Mouse (Mus musculus) hindbrain, embryonic 14.5 days (tissue): ENCODE measurements around the gene Apc2. TPM values are rescaled to one million over a fixed set of nuclear protein-coding genes. Genes with fewer than 3 reads are reported as not detected.

Source experiments
- ATAC-seq: fragments of 200-750 bp; cut with Nextera tagmentation; 2 replicates; pipeline ENCODE4 v1.8.0; 2017; ENCODE audit warnings: moderate number of reproducible peaks, mild to moderate bottlenecking, moderate TSS enrichment, moderate library complexity; ENCODE audit not compliant: low FRiP score
- DNase-seq: peaks from one replicate; pipeline ENCODE4 v3.0.0-alpha.2; 2015; ENCODE audit warnings: low spot score
- H3K27ac ChIP-seq: fragments of 300-500 bp; sonication (generic); 2 replicates; pipeline ENCODE4 v1.5.1; 2014; ENCODE audit warnings: mild to moderate bottlenecking, moderate library complexity
- H3K27me3 ChIP-seq: fragments of 300-500 bp; sonication (generic); 2 replicates; pipeline ENCODE4 v1.6.1; 2014; ENCODE audit warnings: mild to moderate bottlenecking, low read length, mixed read lengths; ENCODE audit not compliant: control insufficient read depth, insufficient read depth
- H3K36me3 ChIP-seq: fragments of 300-500 bp; sonication (generic); replicated peaks from 2 replicates; pipeline ENCODE4 v1.6.1; 2014; ENCODE audit not compliant: control insufficient read depth, insufficient read depth
- H3K4me1 ChIP-seq: fragments of 300-500 bp; sonication (generic); replicated peaks from 2 replicates; pipeline ENCODE4 v1.6.1; 2014; ENCODE audit warnings: antibody characterized with exemption, low read length, mixed read lengths; ENCODE audit not compliant: control insufficient read depth, insufficient read depth
- H3K4me2 ChIP-seq: fragments of 300-500 bp; sonication (generic); replicated peaks from 2 replicates; pipeline ENCODE4 v1.6.1; 2014; ENCODE audit warnings: mild to moderate bottlenecking, moderate library complexity
- H3K4me3 ChIP-seq: fragments of 300-500 bp; sonication (generic); replicated peaks from 2 replicates; pipeline ENCODE4 v1.5.1; 2014; ENCODE audit warnings: mild to moderate bottlenecking, low read length
- H3K9ac ChIP-seq: fragments of 300-500 bp; sonication (generic); 2 replicates; pipeline ENCODE4 v1.6.1; 2014
- H3K9me3 ChIP-seq: fragments of 300-500 bp; sonication (generic); 2 replicates; pipeline ENCODE4 v1.6.1; 2016; ENCODE audit warnings: low read length; ENCODE audit not compliant: control insufficient read depth
- WGBS: fragments of 180-500 bp; shearing (Covaris S2); extraction: QIAGEN DNeasy Blood & Tissue Kit; methylation state at CpG from one replicate; pipeline ENCODE4 v1.1.7; 2014; 5-methylcytosine and 5-hydroxymethylcytosine counted together
- microRNA-seq: library from miRNA; unstranded; fragments of <30 nt; microRNA quantifications from one replicate; pipeline ENCODE4, GENCODE M21; 2016
- polyA plus RNA-seq: library from polyadenylated mRNA; unstranded; fragments of >200 nt; fragmentation: Nextera tagmentation; extraction: Ambion mirVana; gene quantifications from 2 replicates; pipeline ENCODE4 v1.2.1, GENCODE M21; 2014

Gene Apc2
- polyA plus RNA-seq, 1 experiment from 2014 or later, result 200 TPM

DNA sequence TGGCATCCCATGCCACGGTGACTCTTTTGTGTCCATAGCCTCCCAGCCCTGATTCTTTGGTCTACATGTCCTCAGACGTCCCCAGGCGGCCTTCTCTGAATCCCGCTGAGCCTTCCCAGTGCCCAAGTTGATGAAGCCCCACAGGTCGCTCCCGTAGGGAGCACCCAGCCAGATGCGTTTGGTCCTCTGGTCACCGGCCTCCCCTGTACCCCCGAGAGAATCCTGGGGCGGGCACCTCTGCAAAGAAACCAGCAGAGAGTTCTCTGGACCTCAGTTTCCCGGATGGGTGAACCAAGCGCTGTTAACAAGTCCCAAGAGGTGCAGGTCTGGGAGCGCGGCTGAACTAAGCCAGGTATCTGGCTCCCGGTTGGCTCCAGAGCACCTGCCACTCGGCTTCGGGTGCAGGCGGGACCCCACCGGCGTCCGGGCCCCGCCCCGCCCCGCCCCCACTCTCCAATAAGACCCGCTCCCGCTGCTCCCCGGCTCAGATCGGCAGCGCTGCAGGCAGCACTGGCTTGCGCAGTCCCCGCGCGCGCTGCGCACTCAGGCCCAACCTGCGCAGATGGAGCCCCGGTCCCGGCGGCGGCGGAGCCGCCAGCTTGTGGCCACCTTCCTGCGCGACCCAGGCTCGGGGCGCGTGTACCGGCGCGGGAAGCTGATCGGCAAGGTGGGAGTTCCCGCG is 60.4 kb downstream of the Apc2 start, which contains the start of gene Plk5:
Gene Plk5 (plus strand): TSS at position 459 of the 682 bp plus-strand sequence.
- peak within 1 kb of the TSS; percentile 54 for H3K4me2 ChIP-seq
- peaks cover 84% of the 10 kb centered on the region for H3K27me3 ChIP-seq
- no peak within 1 kb of the TSS for H3K27ac ChIP-seq
- H3K36me3 ChIP-seq, result no peaks in the 10 kb centered on the region
- no peak for DNase-seq
- H3K9ac ChIP-seq, result peak within 1 kb of the TSS; percentile 25; the same call in 1 of the 2 replicates
- H3K9me3 ChIP-seq, result no peaks in the 10 kb centered on the region
- H3K4me1 ChIP-seq, result no peaks in the 10 kb centered on the region; the same call in 1 of the 2 replicates
- ATAC-seq, result no peak
- 1% methylated on average over 46 of the region's 53 CpGs for WGBS
- H3K4me3 ChIP-seq, result peak within 1 kb of the TSS; percentile 36

DNA sequence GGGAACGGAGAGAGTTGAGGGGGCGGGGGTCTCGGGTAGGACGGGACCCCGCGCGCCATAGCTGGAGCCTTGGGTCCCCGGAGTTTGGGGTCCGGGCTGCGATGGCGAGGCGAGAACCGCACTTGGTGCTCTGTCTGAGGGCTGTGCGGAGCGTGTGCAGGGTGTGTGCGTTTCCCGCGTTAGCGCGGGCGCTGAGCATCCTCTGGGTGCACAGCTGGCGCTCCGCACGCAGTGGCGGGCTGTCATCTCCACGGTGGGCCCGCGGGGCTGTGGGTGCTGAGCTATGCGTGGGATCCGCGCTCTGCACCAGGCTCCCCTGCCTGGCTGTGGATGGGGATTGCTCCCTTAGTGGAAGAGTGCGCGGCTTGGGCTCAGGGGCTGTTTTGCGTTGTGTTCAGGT is 61.0 kb downstream of the Apc2 start:
- H3K4me3 ChIP-seq, result peak overlapping the region; percentile 36
- no peaks in the 10 kb centered on the region for H3K9me3 ChIP-seq
- ATAC-seq (no peak), DNase-seq (no peak)
- H3K36me3 ChIP-seq, result no peaks in the 10 kb centered on the region
- H3K4me1 ChIP-seq, result no peaks in the 10 kb centered on the region; the same call in 1 of the 2 replicates
- peaks cover 78% of the 10 kb centered on the region for H3K27me3 ChIP-seq
- WGBS, result under 1% methylated on average over 34 of the region's 34 CpGs
- H3K9ac ChIP-seq, result peak overlapping the region; percentile 25; the same call in 1 of the 2 replicates
- peak overlapping the region; percentile 54 for H3K4me2 ChIP-seq
- H3K27ac ChIP-seq, result no peak overlapping the region

- Histone ChIP-seq H3K4me1 (no peaks in the 10 kb centered on the region; the same call in 1 of the 2 replicates), H3K36me3 (no peaks in the 10 kb centered on the region), H3K4me2 (peak overlapping the region; percentile 54), H3K27me3 (peaks cover 72% of the 10 kb centered on the region), H3K9me3 (no peaks in the 10 kb centered on the region), H3K27ac (no peak overlapping the region), H3K4me3 (peak overlapping the region; percentile 25), H3K9ac (0 out of 2 replicates have a peak overlapping the region, but pooled peaks have one; percentile 42)
- WGBS, result 35% methylated on average over 7 of the region's 7 CpGs
- no peak for ATAC-seq
- no peak for DNase-seq
These were observed 61.6 kb downstream of the Apc2 start for GRCm38 (mm10) chr10:80357336-80357735.

GRCm38 (mm10) chr10:80357994-80358639 is 62.3 kb downstream of the Apc2 start:
- ATAC-seq (peak; percentile 41), DNase-seq (peak; percentile 48)
- H3K9me3 ChIP-seq, result no peaks in the 10 kb centered on the region
- no peaks in the 10 kb centered on the region; the same call in 1 of the 2 replicates for H3K4me1 ChIP-seq
- H3K4me2 ChIP-seq, result peak overlapping the region; percentile 54
- H3K9ac ChIP-seq, result 0 out of 2 replicates have a peak overlapping the region, but pooled peaks have one; percentile 42
- no peaks in the 10 kb centered on the region for H3K36me3 ChIP-seq
- H3K27ac ChIP-seq, result no peak overlapping the region
- H3K4me3 ChIP-seq, result peak overlapping the region; percentile 25
- 9% methylated on average over 31 of the region's 31 CpGs for WGBS
- H3K27me3 ChIP-seq, result peaks cover 64% of the 10 kb centered on the region

DNA sequence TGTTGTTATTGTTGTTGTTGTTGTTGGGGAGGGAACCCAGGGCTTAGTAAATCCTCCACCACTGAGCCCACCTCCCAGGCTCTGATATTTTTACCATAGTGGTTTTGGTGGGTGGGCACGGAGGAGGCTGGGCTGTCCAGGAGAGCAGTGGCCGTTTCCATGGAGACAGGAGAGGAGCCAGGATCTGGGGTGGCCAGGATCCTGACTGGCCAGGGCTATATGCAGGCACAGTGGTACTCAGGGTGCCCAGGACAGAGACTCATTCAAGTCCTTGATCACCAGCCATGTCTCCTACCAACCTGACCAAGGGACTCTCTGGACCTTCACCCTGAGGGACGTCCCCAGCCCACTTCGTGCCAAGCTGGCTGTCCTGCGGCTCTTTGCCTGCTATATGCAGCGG is 68.0 kb downstream of the Apc2 start:
- H3K4me1 ChIP-seq, result no peaks in the 10 kb centered on the region
- no peak overlapping the region for H3K4me2 ChIP-seq
- no peak overlapping the region for H3K27ac ChIP-seq
- ATAC-seq (no peak), DNase-seq (no peak)
- no peaks in the 10 kb centered on the region for H3K36me3 ChIP-seq
- H3K27me3 ChIP-seq, result peaks cover 10% of the 10 kb centered on the region
- no peak overlapping the region for H3K9ac ChIP-seq
- H3K9me3 ChIP-seq, result no peaks in the 10 kb centered on the region
- H3K4me3 ChIP-seq, result no peak overlapping the region
- 28% methylated on average over 6 of the region's 6 CpGs for WGBS

GRCm38 (mm10) chr10:80365736-80366135 is 70.0 kb downstream of the Apc2 start:
- DNase-seq (no peak), ATAC-seq (no peak)
- Histone ChIP-seq H3K36me3 (no peaks in the 10 kb centered on the region), H3K4me1 (no peaks in the 10 kb centered on the region), H3K4me3 (no peak overlapping the region), H3K9me3 (no peaks in the 10 kb centered on the region), H3K27ac (no peak overlapping the region), H3K4me2 (no peak overlapping the region), H3K27me3 (no peaks in the 10 kb centered on the region), H3K9ac (no peak overlapping the region)
- 71% methylated on average over 6 of the region's 6 CpGs for WGBS

Small RNA genes lying within 50 kb of the gene (microRNA-seq; reads per million reads assigned to microRNA genes)
- 0.81 reads per million for gene Mir6911

Other genes with a start within 250 kb of the Apc2 start
- gene Gpx4, start 248.8 kb upstream of the Apc2 start, polyA plus RNA-seq, result 556 and 557 TPM in 2 replicates
- 12.3 and 12.6 TPM in 2 replicates for gene Sbno2, start 190.4 kb upstream of the Apc2 start, polyA plus RNA-seq
- gene Stk11, start 180.2 kb upstream of the Apc2 start, polyA plus RNA-seq, result 20.2 and 24.6 TPM in 2 replicates
- 469 and 505 TPM in 2 replicates for gene Atp5d, start 157.3 kb upstream of the Apc2 start, polyA plus RNA-seq
- gene Cbarp, start 155.1 kb upstream of the Apc2 start, polyA plus RNA-seq, result 93.4 and 96.4 TPM in 2 replicates
- 44.1 and 54.4 TPM in 2 replicates for gene Midn, start 147.7 kb upstream of the Apc2 start, polyA plus RNA-seq
- gene Cirbp, start 130.0 kb upstream of the Apc2 start, polyA plus RNA-seq, result 203 and 252 TPM in 2 replicates
- 7.0 and 7.7 TPM in 2 replicates for gene 1600002K03Rik, start 123.0 kb upstream of the Apc2 start, polyA plus RNA-seq
- gene Efna2, start 116.5 kb upstream of the Apc2 start, polyA plus RNA-seq, result 25.9 and 26.2 TPM in 2 replicates
- gene Mum1, start 69.5 kb upstream of the Apc2 start, polyA plus RNA-seq, result 29.0 and 32.9 TPM in 2 replicates
- gene Ndufs7, start 46.9 kb upstream of the Apc2 start, polyA plus RNA-seq, result 303 and 341 TPM in 2 replicates
- 17.3 and 24.3 TPM in 2 replicates for gene Gamt, start 35.0 kb upstream of the Apc2 start, polyA plus RNA-seq
- gene Dazap1, start 34.5 kb upstream of the Apc2 start, polyA plus RNA-seq, result 35.2 and 36.3 TPM in 2 replicates
- gene Rps15, start 3.5 kb upstream of the Apc2 start, polyA plus RNA-seq, result 570 and 649 TPM in 2 replicates
- 23.3 and 24.5 TPM in 2 replicates for gene 2310011J03Rik, start 24.6 kb downstream of the Apc2 start, polyA plus RNA-seq
- 4.4 and 4.7 TPM in 2 replicates for gene Pcsk4, start 33.5 kb downstream of the Apc2 start, polyA plus RNA-seq
- gene Reep6, start 34.0 kb downstream of the Apc2 start, polyA plus RNA-seq, result 5.3 and 5.8 TPM in 2 replicates
- 0.84 and 0.90 TPM in 2 replicates for gene Adamtsl5, start 52.4 kb downstream of the Apc2 start, polyA plus RNA-seq
- gene Plk5, start 60.5 kb downstream of the Apc2 start, polyA plus RNA-seq, result 3.6 and 4.1 TPM in 2 replicates
- 12.3 and 13.3 TPM in 2 replicates for gene Mex3d, start 91.7 kb downstream of the Apc2 start, polyA plus RNA-seq
- gene Mbd3, start 103.6 kb downstream of the Apc2 start, polyA plus RNA-seq, result 152 and 161 TPM in 2 replicates
- 675 and 804 TPM in 2 replicates for gene Uqcr11, start 110.9 kb downstream of the Apc2 start, polyA plus RNA-seq
- gene Tcf3, start 137.7 kb downstream of the Apc2 start, polyA plus RNA-seq, result 41.3 and 46.5 TPM in 2 replicates
- gene Onecut3, start 198.9 kb downstream of the Apc2 start, polyA plus RNA-seq, result 1.5 and 2.3 TPM in 2 replicates
- gene Atp8b3, start 243.1 kb downstream of the Apc2 start, polyA plus RNA-seq, result 0.87 and 1.1 TPM in 2 replicates